Mouse (Mus musculus) frontal cortex, adult 2 months (tissue): ENCODE results near the gene Myog. TPM values are rescaled to one million over a fixed set of nuclear protein-coding genes. Genes with fewer than 3 reads are reported as not detected.

ENCODE experiments used
- DNase-seq, 2 experiments: peaks; one replicate each; pipeline ENCODE4 v3.0.0; 2022; ENCODE audit warnings: low spot score in 1 of 2; ENCODE audit errors: extremely low spot score in 1 of 2
- polyA plus RNA-seq: library from polyadenylated mRNA; depleted of rRNA; stranded (reverse); fragments of >200 nt; gene quantifications from 2 replicates; pipeline ENCODE4 v1.2.3, GENCODE M21; 2012

The Myog gene
- polyA plus RNA-seq, 1 experiment, result 0.14 TPM

GRCm38 (mm10) chr1:134282342-134282741 is 7.4 kb upstream of the Myog start:
- DNase-seq, result no peak

GRCm38 (mm10) chr1:134283108-134283507 is 6.7 kb upstream of the Myog start:
- no peak for DNase-seq

GRCm38 (mm10) chr1:134285458-134286120 is 4.2 kb upstream of the Myog start:
- no peak for DNase-seq

GRCm38 (mm10) chr1:134288239-134288638 is 1.6 kb upstream of the Myog start:
- no peak for DNase-seq

- DNase-seq, result no peak
Observed at GRCm38 (mm10) chr1:134290300-134290699, 511 bp downstream of the Myog start.

GRCm38 (mm10) chr1:134290909-134291308 is 1.1 kb downstream of the Myog start:
- no peak for DNase-seq

- DNase-seq, result no peak
Observed at GRCm38 (mm10) chr1:134291555-134291954, 1.8 kb downstream of the Myog start.

- no peak for DNase-seq
Observed at GRCm38 (mm10) chr1:134292073-134292472, 2.3 kb downstream of the Myog start.

GRCm38 (mm10) chr1:134292601-134293000 is 2.8 kb downstream of the Myog start:
- no peak for DNase-seq

- no peak for DNase-seq
Observed at GRCm38 (mm10) chr1:134293276-134293675, 3.5 kb downstream of the Myog start.

- DNase-seq, result no peak
Observed at GRCm38 (mm10) chr1:134293738-134294604, 4.2 kb downstream of the Myog start.

- no peak for DNase-seq
Observed at GRCm38 (mm10) chr1:134297265-134297664, 7.5 kb downstream of the Myog start.

GRCm38 (mm10) chr1:134298636-134299411 is 9.0 kb downstream of the Myog start:
- no peak for DNase-seq

GRCm38 (mm10) chr1:134302568-134303238 is 12.9 kb downstream of the Myog start:
- DNase-seq, result no peak

GRCm38 (mm10) chr1:134304940-134305339 is 15.2 kb downstream of the Myog start:
- DNase-seq, result peak in 1 of 2 experiments; percentile 53

GRCm38 (mm10) chr1:134307409-134307808 is 17.6 kb downstream of the Myog start:
- no peak for DNase-seq

GRCm38 (mm10) chr1:134310291-134310690 is 20.5 kb downstream of the Myog start:
- DNase-seq, result no peak

- DNase-seq, result no peak
Observed at GRCm38 (mm10) chr1:134310729-134311128, 20.9 kb downstream of the Myog start.

- no peak for DNase-seq
Observed at GRCm38 (mm10) chr1:134311760-134312159, 22.0 kb downstream of the Myog start.

GRCm38 (mm10) chr1:134315181-134315580 is 25.4 kb downstream of the Myog start:
- DNase-seq, result no peak

GRCm38 (mm10) chr1:134316361-134316760 is 26.6 kb downstream of the Myog start:
- DNase-seq, result no peak
